Mouse (Mus musculus) left cerebral cortex, postnatal 25 days (tissue): Measurements from ENCODE around the gene Usp20. TPM values are rescaled to one million over a fixed set of nuclear protein-coding genes. Genes with fewer than 3 reads are reported as not detected.
A peak's percentile ranks its signal among the peaks of the same experiment; 100 is the strongest.

Source experiments
- DNase-seq, 2 experiments: peaks; one replicate each; pipeline ENCODE4 v3.0.0; 2022; ENCODE audit warnings: low spot score in 2 of 2, mixed read lengths in 1 of 2
- intact Hi-C: fragments of 180-260 bp; cut with DNase I; formaldehyde crosslinking; loops from one replicate; pipeline ENCODE4 v1.15.1; 2025
- total RNA-seq, 2 experiments: library from RNA; stranded (reverse); gene quantifications; 2 replicates each; pipeline ENCODE4 v1.2.3; 2021

The Usp20 gene
- total RNA-seq, 2 experiments from 2014 or later: 66.2 to 72.1 TPM

DNA sequence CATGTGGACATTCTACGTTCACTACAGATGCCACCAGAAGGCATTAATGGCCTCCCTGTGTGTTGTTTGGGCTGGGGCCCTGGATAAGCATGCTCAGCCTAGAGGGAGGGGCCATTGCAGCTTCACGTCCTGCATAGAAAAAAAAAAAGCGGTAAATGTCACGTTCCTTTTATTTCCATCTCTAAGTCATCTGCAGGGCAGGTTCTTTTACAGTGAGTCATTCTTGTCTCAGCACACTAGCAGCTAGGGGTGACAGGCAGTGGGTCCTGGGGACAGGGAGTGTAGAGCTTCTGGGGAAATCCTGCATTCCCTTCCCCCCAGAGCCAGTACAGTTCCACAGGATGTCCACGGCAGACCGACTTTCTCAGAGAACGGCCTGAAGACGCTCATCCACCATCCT lies 44.6 kb downstream of the Usp20 start:
- intact Hi-C loops: loop anchor here (10.0 kb wide), 1 partner anchor 268 kb away; no protein-coding TSS in a partner anchor
- DNase-seq: no peak

DNA sequence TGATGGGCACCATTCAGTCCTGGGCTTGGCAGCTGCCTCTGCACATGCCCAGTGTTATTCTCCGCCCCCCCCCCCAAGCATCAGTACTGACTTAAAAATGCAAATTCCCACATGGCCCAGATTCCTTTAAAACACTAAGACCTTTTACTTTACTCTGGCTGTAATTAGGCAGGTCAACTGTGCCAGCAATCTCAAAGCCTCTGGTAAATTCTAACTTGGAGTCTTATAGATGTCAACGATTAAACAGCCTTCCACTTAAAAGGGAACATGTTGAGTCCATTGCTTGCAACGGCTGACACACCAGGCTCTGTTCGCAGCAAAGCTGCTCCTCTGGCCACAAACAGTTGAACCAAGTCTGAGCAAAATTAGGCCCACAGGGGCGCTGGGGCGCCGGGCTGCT lies 49.9 kb downstream of the Usp20 start:
- DNase-seq: no peak
- intact Hi-C loops: no loop called here

DNA sequence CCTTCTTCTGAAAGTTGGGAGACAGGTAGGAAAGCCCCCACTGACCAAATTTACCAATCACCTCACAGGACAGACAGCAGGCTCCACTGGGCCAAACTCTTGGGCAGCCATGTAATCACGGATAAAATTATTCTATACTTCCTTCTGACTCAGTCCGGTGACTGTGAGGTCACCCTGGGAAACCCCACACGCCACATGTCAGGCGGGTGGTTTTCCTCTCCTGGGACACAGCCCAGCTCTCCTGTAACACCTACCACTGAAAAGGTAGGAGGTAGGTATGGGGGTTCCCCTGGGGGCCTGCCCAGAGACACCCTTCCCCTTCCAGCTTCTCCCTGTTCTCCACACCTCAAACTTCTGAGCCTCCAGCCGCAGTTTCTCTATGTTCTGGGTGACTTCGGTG lies 54.7 kb downstream of the Usp20 start:
- intact Hi-C loops: no loop called here

DNA sequence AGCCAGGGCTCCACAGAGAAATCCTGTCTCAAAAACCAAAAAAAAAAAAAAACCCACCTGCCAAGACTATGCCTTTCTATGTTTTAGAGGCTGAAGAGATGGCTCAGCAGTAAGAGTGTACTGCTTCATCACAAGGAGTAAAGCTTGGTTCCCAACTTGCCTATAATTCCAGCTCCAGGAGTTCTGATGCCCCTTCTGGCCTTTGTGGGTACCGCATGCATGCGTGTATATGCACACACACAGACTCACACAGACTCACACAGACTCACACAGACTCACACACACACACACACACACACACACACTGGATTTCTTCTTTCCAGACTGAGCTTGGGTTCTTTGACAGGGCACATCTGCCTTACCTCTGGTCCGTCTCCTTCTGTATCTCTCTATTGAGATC lies 58.0 kb downstream of the Usp20 start:
- intact Hi-C loops: no loop called here

More for the DNA sequence above, 54.7 kb downstream of the Usp20 start:
- no peak for DNase-seq

DNA sequence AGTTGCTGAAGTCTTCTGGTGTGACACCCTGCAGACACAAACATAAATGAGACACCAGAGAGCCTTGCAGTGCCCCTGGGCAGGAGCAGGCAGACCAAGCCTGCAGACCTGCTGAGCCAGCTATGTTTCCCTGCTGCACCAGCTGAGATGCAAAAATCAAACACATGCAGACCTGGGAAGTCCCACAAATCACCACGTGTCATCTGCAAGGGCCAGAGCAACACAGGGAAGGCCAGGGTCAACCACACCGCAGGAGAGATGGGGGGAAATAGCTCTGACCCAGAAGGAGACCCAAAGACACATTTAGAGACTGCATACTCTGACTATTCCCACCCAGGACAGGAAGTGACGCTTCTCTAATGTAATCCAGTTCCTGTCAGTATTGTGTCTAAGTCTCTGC lies 58.4 kb downstream of the Usp20 start:
- no peak for DNase-seq
- intact Hi-C loops: no loop called here

More for the DNA sequence above, 58.0 kb downstream of the Usp20 start:
- DNase-seq: no peak

DNA sequence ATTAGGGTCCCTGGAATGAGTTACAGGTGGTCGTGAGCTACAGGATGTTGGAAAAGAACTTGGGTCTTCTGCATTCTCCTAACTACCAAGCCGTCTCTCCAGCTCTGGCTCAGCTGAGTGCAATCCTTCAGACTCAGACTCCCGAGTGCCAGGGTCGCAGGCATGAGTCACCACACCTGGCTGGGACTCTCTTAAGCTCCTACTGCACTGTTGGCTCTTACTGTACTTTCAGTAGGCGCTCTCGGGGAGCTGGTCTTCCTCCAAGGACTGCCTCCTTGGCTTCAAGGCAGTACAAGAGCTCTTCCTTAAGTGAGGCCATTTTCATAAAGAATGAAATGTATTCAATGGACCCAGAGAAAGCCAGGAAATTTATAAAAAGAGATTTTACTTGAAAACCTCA lies 59.3 kb downstream of the Usp20 start:
- intact Hi-C loops: no loop called here

DNA sequence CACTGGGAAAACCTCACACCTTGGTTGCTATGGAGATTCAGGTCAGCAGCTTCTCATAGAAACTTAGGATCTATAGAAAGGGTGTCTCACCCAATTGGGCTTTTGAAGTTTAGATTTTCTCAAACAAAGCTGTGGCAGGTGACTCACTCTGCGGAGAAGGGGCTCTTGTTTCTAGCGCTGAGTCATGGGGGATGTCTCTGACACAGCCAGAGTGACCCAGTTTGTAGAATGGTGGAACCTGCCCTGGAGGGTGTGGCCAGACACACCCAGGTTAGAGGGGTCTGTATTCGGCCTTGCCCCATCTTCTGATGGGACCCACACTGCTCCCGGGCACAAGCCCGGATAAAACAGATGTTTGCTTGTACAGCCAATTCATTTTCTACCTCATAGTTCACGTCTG lies 60.8 kb downstream of the Usp20 start:
- intact Hi-C loops: no loop called here
- DNase-seq: peak in 1 of 2 experiments; percentile 45

More for the DNA sequence above, 59.3 kb downstream of the Usp20 start:
- peak in 1 of 2 experiments; percentile 72 for DNase-seq

DNA sequence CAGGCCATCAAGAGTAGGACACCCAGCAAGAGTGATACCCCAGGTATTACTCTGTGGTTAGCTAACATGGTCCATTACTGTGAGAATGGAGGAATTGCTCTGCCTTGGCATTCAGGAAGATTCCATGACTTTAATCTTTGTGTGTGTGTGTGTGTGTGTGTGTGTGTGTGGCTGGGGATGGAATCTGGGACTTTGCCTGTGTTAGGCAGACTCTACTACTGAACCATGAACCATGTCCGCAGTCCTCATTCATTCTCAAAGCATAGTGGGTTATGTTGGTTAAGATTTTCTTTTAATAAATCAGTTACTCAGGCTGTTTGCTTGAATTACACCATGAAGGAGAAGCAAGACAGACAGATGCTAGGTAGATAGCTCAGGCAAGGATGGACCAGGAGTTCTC lies 61.8 kb downstream of the Usp20 start:
- intact Hi-C loops: no loop called here
- no peak for DNase-seq

DNA sequence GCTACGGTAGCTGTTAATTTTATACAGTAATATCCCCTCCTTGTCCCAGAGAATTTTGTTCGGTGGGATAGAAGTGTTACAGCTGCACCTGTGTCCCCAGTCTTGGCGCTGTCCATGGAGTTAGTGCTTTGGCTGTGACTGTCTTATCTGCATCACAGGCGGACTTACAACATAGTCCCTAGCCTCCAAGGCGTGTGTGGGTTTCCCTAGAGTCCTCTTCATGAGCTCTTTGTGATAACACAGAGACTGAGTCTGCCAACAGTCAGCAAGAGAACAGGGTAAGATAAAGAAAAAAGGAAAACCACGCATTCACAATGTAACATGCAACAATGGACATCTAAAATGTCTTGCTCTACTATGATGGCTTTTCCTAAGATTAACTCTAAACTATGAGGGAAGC lies 66.0 kb downstream of the Usp20 start:
- DNase-seq: no peak
- intact Hi-C loops: no loop called here

DNA sequence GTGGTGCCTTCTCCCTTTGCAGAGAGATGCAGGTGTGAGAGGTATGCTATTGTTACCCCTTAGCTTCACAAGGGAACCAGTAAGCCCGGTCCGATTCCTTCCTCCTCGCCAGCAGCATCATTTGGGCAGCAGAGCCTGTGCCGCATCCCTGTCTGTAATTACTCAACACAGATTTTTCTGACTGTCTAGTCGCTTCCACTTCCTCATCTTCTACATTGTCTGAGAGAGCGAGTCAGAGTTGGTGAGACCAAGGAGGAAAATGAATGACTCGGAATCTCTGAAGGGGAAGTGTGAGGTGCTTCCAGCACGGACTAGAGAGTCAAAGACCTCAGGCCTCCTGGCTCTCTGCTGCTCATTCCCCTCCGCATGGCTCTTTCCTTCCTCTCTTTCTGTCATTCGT lies 70.4 kb downstream of the Usp20 start:
- peak in 1 of 2 experiments; percentile 25 for DNase-seq
- intact Hi-C loops: no loop called here

DNA sequence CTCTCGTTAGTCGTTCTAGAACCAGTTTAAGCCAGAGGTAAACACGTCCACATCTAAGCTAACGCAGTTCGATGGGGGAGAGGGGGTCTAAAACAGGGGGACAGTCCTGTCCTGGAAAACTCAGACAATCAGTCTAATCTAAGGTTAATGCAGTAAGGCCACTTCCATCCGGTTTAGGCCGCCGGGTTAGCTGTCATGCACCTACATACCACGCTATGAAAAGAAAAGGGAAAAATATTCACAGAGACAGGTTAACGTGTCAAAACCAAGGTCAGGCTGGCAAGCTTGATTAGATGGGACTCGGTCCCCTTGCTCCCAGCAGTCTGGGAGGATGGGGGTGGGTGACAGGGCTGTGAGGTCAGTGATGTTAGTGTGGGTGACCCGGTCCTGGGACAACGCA lies 71.3 kb downstream of the Usp20 start:
- intact Hi-C loops: no loop called here
- no peak for DNase-seq

DNA sequence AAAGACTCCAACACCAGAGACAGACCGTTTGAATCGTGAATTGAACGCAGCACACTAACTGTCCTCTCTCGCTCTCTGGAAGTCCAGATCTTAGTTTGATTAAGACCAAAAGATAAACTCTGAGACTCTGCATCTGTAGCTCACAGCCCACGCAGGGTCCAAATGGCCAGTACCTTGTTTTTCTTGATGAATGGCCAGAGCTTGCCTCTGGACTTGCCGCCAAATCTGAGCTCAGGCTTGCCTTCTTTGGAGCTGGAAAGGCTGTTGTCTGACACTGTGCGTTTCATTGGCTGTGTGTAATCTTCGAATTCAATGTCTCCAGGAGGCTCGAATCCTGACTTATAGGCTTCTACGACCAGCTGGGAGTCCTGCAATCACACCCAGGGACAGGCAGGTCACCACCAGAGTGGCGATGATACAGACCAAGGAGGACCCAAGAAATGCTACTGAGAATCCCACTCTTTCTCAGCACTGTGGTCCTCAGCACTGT lies 71.8 kb downstream of the Usp20 start:
- intact Hi-C loops: no loop called here
- no peak for DNase-seq

DNA sequence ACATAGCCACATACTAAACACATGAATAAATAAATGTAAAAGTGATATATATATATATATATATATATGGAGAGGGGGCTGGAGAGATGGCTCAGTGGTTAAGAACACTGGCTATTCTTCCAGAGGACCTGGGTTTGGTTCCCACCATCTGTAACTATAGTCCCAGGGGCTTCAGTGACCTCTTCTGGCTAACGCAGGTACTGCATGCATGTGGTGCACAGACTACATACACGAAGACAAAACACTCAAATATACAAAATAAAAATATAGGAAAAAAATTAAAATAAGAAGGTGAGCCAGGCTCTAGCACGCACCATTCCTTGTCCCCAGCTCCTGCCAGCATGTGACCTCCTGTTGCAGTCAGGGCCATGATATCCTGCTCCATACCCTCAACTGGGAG lies 74.0 kb downstream of the Usp20 start:
- no peak for DNase-seq
- intact Hi-C loops: no loop called here

DNA sequence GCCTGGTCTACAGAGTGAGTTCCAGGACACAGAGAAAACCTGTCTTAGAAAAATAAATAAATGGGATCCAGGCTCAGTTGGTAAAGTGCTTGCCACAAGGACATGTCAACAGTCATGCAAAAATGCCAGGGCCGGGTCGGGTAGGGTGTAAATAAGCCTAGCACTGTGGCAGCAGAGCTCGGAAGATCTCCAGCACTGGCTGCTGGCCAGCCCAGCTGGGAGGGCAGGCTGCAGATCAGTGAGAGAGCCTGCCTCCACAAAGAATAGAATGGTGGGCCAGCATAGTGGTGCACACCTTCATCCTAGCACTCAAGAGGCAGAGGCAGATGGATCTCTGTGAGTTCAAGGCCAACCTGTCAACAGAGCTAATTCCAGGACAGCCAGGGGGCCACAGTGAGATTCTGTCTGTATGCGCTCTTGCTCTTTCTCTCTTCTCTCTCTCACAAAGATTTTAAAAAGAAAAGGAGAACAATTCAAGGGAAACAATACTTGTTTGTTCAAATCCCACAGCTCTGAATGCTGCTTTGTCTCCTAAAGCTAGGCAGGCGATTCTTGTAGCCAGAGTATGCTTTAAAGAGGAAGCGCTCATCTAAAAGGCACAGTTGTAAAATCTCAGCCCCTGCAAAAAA lies 75.6 kb downstream of the Usp20 start:
- intact Hi-C loops: no loop called here
- no peak for DNase-seq

DNA sequence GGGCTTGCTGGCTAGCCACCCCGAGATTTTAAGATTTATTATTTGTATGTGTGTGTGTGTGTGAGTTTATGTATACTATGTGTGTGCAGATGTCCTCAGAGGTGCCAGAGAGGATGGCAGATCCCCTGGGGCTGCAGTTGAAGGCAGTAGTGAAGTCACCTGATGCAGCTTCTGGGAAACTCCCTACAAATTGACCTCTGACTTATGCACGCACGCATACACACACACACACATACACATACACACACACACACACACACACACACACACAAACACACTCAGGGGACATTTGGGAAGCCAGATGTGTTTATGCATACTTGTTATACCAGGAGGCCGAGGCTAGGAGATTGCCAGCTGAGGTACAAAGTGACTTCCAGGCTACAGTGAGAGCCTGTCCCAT lies 76.4 kb downstream of the Usp20 start:
- intact Hi-C loops: no loop called here
- no peak for DNase-seq

DNA sequence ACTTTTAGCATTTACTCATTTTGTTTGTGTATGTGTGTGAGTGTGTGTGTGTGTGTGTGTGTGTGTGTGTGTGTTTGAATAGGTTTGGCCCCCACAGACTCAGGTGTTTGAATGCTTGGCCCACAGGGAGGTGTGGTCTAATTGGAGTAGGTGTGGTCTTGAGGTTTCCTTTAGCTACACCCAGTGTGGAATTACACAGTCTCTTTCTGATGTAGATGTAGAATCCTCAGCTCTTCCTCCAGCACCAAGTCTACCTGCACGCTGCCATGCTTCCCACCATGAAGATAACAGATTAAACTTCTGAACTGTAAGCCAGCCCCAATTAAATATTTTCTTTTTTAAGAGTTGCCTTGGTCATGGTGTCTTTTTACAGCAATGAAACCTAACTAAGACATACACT lies 78.2 kb downstream of the Usp20 start:
- intact Hi-C loops: no loop called here
- no peak for DNase-seq

DNA sequence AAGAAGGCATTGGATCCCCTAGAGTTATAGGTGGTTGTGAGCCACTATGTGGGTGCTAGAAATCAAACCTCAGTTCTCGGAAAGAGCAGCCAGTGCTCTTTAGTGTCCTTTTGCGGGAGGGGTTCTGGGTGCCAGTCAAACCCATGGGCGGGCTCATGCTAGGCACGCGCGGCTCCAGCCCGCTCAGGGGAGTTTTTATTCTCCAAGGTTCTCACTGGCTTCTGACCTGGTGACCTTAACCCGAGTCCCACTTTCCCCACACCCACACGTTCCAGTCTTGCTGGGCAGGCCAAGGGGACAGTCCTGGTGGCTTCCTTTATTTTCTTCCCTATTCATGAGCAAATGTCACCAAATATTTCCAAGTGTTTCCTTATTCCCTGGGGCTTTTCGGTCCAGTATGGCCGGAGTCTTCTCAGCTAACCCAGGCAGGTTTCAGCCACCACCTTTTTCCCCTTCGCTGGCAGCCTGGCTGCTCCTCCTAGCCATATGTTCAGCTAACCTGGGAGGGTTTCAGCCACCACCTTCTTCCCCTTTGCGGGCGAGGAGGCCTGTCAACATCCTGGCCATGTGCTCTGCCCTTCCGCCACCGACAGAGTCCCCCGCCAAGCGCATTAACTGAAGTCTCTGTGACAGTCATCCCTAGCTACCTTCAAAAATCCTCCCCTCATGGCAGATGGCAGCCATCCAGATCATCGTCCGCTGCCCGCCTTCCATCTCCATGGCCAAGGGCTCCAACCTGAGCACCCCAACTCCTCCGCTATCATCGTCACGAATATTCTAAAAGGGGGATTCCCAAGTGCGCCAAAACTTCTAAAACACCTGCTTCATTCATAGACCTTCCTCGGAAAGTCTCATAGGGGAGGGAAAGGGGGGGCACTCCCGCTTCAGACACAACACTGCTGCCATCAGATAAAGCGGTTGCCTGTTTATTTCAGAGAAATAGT lies 79.0 kb downstream of the Usp20 start:
- intact Hi-C loops: no loop called here
- DNase-seq: no peak

DNA sequence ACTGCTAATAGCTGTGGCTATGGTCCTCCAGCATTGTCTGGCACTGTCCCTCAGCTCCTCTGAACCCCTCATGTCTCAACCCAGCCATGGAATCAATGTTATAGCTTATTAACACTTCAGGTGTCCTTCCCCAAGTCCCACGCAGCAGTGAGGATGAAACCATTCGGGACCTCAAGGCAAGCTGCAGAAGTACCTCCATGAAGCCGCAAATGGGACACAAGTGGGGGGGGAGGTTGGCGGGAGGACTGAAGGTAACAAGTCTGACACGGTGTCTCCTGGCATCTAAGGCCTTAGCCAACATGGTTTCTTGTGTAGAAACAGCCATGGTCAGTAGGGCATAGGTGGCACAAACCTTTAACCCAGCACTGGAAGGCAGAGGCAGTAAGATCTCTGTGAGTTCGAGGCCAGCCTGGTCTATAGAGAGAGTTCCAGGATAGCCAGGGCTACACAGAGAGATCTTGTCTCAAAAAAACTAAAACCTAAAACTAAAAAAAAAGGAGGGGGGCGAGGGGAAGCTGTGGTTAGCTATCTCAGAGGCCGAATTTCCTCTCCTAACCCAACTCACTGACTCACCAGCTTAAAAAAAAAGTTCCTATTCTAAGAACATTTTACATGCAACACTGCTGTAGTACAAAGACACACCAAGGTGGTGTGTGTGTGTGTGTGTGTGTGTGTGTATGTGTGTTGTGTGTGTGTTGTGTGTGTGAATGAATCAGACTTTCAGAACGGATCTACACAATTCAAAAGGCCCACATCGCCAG lies 80.0 kb downstream of the Usp20 start:
- peak in 1 of 2 experiments; percentile 55 for DNase-seq
- intact Hi-C loops: no loop called here

DNA sequence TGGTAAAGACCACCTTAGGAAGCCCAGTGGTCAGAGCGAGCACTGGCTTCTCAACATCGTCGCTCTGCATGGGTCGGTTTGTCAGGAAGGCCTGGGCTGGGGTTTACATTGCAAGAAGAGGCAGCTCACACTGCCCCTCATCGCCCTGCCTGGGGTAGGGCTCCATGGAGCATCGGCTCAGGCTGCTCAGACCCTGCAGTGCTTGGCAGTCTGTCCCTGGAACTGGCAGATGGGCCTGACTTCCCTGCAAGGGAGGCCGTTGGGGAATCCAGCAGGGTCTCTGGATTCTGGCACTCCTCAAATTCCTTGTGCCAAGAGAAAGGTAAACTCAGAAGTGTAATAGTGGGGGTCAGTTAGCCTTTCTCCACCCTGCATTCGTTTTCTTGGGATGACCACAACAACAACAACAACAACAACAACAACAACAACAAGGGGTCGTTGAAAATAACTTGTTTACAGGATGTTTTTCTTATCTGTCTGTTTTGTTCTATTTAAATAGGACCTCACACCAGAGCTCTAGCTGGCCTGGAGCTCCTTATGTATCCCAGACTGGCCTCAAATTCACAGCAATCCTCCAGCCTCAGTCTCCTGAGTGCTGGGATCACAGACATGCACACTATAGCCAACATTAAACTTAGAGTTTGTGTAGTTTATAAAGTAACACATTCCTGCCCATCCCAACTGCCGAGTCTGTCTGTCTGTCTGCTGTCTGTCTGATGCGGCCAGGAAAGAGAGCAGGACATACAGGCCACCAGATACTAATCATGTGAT lies 84.1 kb downstream of the Usp20 start:
- no peak for DNase-seq
- intact Hi-C loops: loop anchor here (5.0 kb wide), 1 partner anchor 76 kb away; the partner anchor contains the start of gene Fnbp1
